Mouse (Mus musculus) megakaryocyte, embryonic 14.5 days (primary cell): ENCODE measurements around the gene D630003M21Rik.
A peak's percentile ranks its signal among the peaks of the same experiment; 100 is the strongest.

ENCODE experiments used
- FLI1 ChIP-seq: IDR thresholded peaks from 2 replicates; pipeline ENCODE4 v1.6.1; 2012; ENCODE audit warnings: low read length, inconsistent platforms, mixed read lengths
- GATA1 ChIP-seq: IDR thresholded peaks from 3 replicates; pipeline ENCODE4 v1.6.1; 2012; ENCODE audit warnings: mixed read lengths, low read length, inconsistent platforms, borderline replicate concordance

GRCm38 (mm10) chr2:158175433-158175832 lies 53.6 kb downstream of the D630003M21Rik start:
- TF ChIP-seq GATA1 (peak; percentile 69; the same call in 1 of the 3 replicates), FLI1 (peak; percentile 71; the same call in 1 of the 2 replicates)
